Mouse (Mus musculus): ENCODE measurements around the gene Ndufa12.

- TF ChIP-seq CTCF (IDR thresholded peaks at IDR 0.05) (peak; percentile 75), EP300 (IDR thresholded peaks at IDR 0.05) (no peak)
These were observed at the start of gene Ndufa12 for GRCm38 (mm10) chr10:94198482-94199405.

All from lung, postnatal 0 days (tissue).